Mouse (Mus musculus) lung, adult 18-20 months (tissue): ENCODE results near the gene Pdzrn4.

Experiments
- DNase-seq, 2 experiments: peaks; one replicate each; pipeline ENCODE4 v3.0.0; 2022; ENCODE audit warnings: mixed read lengths in 2 of 2

Pdzrn4 gene

DNA sequence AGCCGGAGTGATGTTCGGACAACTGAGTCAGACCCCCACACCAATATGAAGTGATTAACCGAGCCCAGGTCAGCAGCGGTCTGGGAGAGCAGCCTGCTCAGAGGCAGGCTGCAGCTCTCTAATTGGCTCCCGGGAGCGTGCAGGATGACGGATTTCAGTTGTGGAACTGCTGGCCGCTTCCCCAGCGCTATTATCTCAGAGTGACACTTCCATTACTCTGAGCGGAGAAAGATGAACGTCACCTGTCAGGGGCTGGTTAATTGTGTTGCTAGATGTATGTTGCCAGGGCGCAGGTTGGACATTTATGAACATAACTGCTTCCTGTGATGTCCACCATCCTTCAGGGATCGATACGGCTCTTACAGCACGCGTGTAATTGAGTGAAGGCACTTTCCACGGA, 355.5 kb downstream of the Pdzrn4 start:
- no peak for DNase-seq

GRCm38 (mm10) chr15:92752578-92752977, 355.9 kb downstream of the Pdzrn4 start:
- no peak for DNase-seq

GRCm38 (mm10) chr15:92757085-92757903, 360.6 kb downstream of the Pdzrn4 start:
- no peak for DNase-seq

DNA sequence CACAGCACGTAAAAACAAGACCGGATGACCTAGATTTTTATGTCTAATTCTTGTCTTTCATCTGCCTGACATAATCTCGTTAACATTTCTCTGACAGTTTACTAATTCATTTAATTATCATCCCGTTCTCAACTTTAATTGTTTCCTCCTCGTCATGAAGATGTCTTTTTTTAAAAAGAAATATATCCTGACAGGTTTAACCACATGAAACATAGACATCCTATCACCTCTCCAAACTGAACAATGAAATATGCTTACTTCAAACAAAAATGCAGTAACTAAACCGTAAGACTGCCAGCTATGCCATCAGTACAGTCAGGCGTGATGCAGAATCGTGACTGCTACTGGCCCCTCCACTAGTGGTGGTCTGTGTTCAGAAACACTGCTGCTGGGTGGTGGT, 362.3 kb downstream of the Pdzrn4 start:
- DNase-seq = no peak

DNA sequence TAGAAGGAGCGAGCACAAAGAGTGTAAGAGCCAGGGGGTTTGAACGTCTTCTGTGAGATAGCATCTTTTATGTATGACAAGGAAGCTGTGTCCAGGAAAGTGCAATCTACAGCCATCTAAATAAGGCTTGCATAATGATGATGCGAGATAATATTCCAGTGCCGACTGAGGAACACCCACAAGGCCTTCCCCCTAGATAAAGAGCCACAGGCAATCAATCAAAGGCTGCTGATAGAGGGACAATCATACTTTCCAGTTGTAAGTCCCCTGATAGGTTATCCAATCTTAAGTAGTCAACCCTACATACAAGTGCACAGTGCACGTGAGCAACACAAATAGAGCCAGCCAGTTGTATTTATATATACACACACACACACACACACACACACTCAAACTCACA, 366.6 kb downstream of the Pdzrn4 start:
- no peak for DNase-seq

- DNase-seq = no peak
These were observed 372.9 kb downstream of the Pdzrn4 start for GRCm38 (mm10) chr15:92769535-92769934.

DNA sequence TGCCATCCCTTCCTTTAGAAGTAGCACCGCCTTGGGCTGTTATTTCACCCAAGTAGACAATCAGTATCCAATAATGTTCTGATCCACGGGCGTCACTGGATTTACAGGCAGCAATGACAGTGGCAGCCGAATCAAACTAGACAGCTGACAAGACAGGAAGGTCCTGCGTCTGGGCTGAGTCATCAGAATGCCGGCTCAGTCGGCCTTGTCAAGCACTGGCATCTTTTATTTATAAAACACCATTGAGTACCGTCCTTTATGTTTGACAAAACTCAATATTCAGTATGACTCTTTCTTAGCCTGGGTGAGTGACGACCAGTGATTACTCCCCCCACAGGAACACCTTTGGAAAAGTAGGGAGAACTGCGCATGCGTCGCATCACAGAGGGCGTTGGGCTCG, 391.4 kb downstream of the Pdzrn4 start:
- DNase-seq = no peak

DNA sequence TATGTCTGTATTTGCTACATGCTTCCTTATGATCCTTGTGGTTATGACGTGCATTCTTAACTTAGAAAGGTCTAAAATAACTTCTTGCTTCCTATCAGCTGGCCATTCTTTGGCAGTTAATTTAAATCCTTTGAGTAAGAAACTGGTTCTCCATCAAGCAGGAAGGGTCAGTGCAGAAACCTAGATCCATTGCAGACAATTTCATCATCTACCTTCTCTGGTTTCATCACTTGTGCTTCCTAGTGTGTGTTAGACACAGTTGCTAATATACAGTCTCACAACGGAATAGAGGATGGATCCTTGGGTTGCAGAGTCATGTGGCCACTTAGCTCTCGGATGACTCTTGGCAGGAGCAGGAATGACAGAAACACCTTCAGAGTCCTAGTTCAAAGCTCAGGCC, 397.6 kb downstream of the Pdzrn4 start:
- no peak for DNase-seq

DNA sequence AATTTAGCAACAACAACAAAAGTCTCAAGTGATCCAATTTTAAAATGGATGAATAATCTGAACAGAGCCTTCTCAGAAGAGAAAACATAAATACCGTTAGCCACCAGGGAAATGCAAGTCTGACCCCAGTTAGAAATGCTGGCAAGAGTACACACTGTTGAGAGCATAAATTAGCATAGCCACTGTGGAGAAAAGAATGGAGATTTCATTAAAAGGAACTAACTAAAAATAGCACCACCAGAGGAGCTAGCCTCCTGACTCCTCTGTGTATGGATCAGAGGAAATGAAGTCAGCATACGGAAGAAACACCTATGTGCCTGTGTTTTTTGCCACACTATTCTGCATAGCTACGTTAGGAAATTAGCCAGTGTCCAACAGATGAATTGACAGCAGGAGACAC, 409.3 kb downstream of the Pdzrn4 start:
- DNase-seq = no peak

DNA sequence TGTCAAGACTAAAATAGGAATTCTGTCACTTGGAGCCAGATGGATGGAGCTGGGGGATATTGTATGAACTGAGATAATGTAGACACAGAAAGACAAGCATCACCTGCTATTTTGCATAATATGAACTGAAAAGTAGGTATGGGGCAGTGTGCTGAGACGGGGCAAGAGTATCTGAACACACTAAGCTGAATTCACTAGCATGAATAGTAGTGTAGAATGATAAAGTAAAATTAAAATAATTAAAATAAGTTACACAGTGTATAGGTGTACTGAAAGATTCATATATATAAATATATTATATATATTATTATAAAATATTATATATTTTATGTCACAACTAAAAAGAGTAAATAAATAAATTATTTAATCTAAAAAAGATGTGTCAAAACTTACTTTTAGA, 409.7 kb downstream of the Pdzrn4 start:
- DNase-seq = no peak
